Comparison of ENCODE assay signal across 10 mouse cellular contexts in the genomic region with DNA sequence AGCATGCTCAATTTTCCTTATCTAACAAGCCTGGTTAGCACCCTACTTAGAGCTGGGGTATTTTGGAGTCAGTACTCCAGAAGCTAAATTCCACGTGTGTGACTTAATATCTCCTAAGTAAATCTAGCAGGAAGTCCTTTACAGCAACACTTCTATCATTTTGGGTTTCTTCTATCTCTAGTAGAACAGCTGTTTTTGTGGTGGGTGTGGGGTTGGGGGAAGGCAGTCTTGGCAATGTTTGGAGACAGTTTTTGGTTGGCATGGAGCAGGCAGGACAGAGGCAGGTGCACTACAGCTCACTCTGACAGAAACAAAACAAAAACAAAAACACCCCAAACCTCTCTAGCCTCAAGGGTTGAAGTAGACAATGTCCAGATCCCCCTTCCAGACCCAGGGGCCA.
"Had no signal": no experiment of that assay in that cellular context is flagged by ENCODE, and none has a peak within 500 bp of the region (broad histone marks: within the 10 kb centered on the region; RNA-seq: fewer than 3 reads in every experiment).

No protein-coding gene starts in this region.

- H3K27me3 ChIP-seq: lung, embryonic 15.5 days; midbrain, embryonic 12.5 days; stomach, embryonic 15.5 days had no signal

- H3K9ac ChIP-seq: lung, embryonic 15.5 days; stomach, embryonic 15.5 days had no signal

- ATAC-seq: inflammation-experienced regulatory T-cells, adult 6 months; intestine, postnatal 0 days had no signal

- H3K9me3 ChIP-seq: limb, embryonic 10.5 days; lung, embryonic 15.5 days; midbrain, embryonic 12.5 days; stomach, embryonic 15.5 days had no signal

- H3K36me3 ChIP-seq: limb, embryonic 10.5 days; lung, embryonic 15.5 days; midbrain, embryonic 12.5 days; stomach, embryonic 15.5 days had no signal

- DNase-seq: kidney, adult 8-10 months; kidney, postnatal 25 days; right cerebral cortex, postnatal 14 days; thymus, postnatal 14 days had no signal
